Mouse (Mus musculus): ENCODE measurements around the gene Tbl1xr1. TPM values are rescaled to one million over a fixed set of nuclear protein-coding genes. Genes with fewer than 3 reads are reported as not detected.

The Tbl1xr1 gene
- polyA plus RNA-seq (2015; fragmentation: Illumina TruSeq; extraction: RNeasy Lipid Tissue Mini Kit (QIAGEN cat#74804); ENCODE audit: low read depth, low replicate concordance): 26.9 TPM

GRCm38 (mm10) chr3:22076561-22076935, at the start of gene Tbl1xr1:
Gene Tbl1xr1, plus strand, starts transcription at chr3:22076652.

